Mouse (Mus musculus) right cerebral cortex, postnatal 4 days (tissue): ENCODE measurements at regions not wholly inside any gene's neighbourhood (a gene's known extent, or its start where the extent isn't known, plus 50 kb on each side); places are given as distances from the start of the nearest gene placed in this dataset.

Source experiments
- DNase-seq: peaks from one replicate; pipeline ENCODE4 v3.0.0-alpha.2; 2022

DNA sequence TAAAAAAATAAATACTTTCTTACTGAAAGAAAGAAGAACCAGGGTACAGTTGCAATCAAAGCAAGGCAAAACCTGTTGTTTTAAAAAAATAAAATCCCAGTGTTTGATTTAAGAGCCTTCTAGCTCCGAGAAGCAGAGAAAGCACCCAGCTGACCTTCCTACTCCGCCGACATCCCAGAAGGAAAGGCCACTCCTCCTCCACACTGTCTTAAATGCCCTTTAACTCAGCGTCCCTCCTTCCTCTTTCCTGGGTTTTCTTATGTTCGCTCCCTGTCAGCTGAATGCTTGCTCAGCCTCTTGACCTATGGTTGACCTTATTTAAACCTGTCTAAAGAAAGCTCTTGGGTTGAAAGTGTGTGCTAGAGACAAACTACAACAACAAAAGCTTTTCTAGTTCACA lies 79.1 kb downstream of the Sptssa start:
- no peak for DNase-seq

DNA sequence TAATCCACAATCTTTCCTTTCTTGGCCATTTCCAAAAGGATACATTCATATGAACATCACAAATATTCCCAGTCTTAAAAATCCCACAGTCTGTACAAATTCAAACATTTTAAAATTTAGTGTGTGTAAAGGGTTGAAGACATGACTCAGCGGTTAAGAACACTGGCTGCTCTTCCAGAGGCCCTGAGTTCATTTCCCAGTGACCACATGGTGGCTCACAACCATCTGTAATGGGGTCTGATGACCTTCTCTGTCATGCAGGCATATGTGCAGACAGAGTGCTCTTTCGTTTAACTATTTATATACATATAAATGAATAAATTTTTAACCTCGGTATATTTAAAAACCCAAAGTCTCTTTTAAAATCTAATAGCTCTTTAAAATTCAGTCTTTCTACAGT lies 79.6 kb downstream of the Sptssa start:
- no peak for DNase-seq

DNA sequence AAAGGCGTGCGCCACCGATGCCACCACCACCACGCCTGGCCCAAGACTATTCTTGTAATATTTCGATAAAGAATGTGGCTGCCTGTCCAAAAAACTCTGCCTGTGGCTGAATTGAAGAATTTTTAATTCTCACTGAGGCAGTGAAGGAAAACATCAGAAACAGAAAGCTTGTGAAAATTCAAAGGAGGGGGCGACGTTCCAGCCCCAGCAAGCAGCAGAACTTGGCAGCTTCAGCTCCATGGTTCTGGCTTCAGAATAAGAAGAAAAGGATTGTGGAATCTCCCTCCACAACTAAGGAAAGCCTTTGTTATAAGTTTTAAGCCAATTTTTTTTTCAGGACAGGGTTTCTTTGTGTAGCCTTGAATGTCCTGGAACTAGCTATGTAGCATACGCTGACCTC lies 83.5 kb downstream of the Sptssa start:
- no peak for DNase-seq

DNA sequence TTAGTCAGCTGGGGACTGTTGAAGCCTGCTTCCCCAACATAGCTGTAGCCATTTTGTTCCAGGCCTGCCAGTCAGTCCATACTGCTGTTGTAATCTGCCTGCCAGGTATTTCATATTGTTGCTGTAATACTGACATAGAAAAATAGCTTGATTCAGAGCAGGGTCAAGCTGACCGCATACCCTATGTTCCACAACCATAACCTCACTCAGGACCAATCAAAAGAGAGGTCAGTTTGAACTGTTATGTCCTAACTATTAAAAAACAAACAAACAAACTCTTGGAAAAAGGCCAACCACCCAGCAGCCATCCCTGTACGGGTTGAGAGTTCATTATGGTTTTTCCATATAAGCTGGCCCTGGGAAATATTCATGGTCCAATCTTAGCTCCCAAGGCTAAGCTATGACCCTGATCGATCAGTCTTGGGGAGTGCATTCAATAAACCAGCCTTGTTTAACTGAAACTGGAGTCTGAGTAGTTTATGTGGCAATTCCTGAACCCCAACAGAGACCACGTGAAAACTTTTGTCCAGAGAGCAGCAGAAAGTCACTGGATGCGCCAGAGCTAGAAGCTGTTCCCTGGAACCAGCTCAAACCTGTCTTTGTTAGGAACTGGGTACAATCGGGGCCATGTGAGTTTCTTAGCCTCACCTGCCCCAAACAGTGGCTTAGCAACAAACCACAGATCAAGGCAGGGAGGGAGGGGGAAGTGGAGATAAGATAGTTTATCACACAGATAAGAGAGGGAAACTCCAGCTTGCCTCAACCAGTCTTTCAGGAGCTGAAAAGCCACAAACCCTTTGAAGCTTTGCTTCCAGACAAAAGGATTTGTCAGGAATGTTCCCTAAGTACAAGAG lies 88.1 kb downstream of the Sptssa start:
- no peak for DNase-seq

DNA sequence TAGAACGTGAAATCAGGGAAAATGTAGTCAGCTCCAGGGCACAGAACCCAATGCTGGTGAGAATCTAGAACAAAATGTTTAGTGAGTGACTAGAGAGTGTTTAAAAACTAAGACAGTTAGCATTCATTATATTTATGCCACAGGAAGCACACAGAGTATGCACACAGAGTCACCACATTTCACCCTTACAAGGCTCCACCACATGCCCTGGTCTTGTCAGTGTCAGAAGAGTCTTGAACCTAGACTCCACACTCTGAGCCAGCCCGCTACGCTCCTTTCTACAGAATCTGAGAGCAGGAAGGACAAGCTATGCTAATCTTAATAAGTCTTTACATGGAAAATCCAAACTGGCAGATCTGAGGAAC lies 89.0 kb downstream of the Sptssa start:
- DNase-seq = no peak

DNA sequence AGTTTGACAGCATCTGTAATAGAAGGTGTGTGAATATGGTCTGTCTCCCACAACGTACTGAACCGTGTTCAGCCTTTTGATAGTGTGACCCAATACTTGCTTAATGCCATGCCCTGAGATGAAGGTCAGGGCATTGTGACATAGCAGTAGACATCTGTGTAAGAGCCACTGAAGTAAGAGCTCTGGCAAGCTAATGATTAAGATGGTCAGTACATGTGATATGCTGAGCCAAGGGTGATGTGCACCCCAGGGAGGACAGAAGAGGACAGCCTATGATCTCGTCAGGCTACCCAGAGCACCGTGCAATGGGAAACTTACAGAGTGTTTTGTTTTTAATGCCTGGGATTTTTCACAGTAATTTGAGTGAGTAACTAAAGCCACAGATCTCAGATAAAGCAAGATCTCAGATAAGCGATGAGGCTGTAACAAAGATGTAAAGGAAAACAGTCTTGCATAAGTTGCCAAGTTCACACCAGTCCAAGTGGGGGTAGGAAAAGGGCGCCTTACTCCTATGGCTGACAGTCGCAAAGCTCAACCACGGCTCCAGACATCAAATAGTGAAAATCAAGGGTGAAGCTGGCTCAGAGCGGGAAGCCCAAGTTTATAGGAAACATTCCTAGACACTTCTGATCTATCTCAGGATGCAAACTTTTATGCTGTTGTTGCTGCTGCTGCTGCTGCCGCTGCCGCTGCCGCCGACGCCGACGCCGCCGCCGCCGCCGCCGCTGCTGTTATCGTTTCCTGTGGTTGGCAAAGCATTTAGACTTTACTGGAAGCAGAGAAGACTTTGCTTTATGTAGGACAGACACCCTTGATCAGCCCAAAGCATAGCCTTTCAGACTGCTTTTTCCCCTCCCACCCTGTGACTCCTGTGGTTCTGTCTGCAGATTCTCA lies 89.6 kb downstream of the Sptssa start:
- DNase-seq = no peak

DNA sequence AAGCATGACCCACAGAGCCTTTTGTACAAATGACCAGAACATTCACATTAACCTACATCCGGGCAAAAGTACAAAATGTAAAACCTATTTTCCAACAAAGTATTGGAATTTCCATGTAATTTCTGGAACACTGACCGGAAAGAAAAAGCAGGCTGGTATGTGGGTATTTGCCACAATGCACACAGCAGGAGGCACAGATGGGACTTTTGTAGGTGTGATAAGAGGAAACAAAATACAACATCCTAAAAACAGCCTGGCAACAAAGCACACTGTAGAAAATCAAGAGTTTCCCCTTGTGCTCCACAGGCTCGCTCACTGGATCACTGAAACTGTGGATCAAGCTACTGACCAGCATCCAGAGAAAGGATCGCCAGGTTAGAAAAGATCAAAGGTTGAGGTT lies 94.4 kb downstream of the Sptssa start:
- DNase-seq = no peak

DNA sequence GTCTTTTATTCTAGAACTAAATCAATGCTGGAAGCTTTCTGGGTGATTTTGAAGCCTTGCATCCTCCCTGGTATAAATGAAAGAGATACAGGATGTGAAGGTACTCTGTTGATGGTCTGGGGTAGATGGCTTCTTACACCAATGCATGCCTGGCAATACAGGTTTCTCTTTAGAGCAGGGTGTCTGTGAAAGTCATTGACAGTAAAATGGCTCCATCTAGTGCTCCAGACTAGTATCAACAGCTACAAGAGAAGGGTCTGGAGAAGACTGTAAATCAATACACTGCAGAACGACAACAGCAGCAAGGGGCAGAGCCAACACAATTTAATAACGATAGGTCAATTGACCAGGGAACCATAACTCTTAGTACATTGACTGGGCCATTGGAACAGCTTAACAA lies 98.3 kb downstream of the Sptssa start:
- DNase-seq = no peak

DNA sequence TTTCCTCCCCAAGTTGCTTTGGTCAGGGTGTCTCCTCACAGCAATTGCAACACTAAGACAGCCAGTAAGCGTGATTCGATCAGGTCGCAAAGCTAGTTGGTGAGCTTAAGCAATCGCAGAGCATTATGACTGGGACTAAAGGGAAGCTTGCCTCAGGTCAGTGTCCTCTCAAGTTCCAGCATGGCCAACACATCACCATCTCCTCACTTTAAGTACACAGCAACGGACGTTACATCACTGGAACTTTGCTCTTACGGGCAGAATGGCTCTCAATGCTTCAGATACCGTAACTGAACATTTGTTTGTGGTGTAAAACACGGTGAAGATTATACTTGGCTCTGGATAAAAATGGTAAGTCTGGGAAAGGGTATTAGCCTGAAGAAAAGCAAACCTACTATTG lies 106.7 kb downstream of the Sptssa start:
- DNase-seq = no peak

DNA sequence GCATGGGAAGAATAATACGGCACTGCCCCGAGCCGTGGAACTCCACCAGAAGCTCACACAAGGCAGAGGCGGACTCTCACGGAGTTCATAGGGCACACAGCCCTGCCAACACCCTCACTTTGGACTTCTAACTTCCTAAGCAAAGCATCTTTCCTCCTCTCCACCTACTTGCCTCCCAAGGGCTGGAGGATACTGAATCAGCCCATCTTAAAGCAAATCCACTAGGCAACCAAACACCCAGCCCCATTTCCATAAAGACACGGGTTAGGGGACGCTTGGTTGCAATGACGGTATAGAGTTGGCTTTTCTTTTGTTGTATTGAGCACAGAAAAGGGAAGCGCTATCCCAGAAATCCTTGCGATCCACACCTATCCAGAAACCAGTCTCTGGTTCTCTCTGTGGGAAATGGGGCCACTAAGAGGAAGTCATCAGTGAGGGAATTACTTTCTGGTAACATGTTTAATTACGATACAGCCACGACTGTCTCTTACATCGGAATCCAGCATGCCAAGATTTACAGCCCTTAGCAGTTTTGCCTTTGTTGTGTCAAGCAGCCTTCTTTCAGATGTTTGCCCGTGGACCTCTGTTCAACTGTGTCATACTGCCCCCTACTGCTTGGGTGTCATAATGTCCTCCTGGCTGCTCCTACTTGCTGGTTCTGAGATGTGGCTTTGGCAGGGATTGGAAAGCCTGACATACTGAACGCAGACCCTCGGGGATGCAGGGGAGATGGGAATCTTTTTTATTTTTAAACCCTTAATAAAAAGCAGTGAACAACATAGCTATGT lies 110.4 kb downstream of the Sptssa start:
- peak; percentile 67 for DNase-seq

DNA sequence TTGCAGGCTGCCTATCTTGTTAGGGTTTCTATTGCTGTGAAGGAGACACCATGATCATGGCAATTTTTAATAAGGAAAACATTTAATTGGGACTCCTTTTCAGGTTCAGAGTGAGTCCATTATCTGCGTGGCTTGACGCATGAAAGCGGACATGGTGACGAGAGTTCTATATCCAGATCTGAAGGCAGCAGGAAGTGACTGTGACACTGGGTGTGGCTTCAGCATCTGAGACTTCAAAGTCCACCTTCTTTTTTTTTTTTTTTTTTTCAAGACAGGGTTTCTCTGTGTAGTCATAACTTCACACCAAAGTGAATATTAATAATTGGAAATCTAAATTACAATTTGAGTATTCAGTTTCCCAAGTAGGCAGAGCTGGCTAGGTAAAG lies 118.1 kb downstream of the Sptssa start:
- DNase-seq = no peak

DNA sequence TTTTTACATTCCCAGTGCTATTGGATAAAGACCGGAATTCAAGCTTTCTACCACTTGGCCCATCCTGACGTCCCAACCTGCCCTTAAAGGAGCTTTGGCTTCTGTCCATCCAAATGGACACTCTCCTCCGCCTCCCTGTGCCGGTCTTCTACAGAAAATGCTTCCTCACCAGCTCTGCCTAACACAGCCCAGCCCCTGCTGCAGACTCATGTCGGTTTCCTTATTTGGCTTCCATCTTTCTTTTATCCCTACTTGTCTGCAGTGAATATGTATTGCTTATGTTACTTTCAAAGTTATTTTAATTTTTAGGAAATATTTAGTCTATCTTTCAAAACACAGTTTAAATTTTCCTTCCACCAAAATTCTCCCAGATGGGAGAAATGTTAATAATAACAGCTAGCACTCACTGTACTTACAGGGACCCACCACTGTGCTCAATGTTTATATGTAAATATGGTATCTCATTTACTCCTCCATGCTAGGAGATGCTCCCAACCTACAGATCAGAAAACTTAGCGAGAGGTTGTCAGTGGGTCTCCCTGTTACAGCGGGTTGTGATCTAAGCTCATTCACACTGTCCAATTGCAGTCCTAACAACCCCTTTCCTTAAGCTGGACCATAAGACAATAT lies 118.6 kb downstream of the Sptssa start:
- DNase-seq = no peak

DNA sequence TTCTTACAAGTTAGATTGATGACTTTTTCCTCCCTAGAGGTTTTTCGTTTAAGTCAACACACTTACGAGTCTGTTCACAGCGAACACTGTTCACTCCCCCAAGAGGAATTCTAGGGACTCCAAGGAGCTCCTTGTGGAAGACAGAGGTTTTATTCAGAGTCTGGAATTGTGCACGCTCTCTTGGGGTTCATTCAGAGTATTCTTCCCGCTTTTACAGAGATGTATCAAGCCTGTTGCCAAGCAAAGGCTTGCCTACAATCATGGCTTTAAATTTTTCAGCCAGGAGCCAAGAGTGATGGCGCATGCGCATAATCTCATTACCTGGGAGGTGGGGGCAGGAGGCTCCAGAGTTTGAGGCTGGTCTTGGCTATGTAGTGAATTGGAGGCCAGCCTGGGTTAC lies 119.4 kb downstream of the Sptssa start:
- DNase-seq = no peak

DNA sequence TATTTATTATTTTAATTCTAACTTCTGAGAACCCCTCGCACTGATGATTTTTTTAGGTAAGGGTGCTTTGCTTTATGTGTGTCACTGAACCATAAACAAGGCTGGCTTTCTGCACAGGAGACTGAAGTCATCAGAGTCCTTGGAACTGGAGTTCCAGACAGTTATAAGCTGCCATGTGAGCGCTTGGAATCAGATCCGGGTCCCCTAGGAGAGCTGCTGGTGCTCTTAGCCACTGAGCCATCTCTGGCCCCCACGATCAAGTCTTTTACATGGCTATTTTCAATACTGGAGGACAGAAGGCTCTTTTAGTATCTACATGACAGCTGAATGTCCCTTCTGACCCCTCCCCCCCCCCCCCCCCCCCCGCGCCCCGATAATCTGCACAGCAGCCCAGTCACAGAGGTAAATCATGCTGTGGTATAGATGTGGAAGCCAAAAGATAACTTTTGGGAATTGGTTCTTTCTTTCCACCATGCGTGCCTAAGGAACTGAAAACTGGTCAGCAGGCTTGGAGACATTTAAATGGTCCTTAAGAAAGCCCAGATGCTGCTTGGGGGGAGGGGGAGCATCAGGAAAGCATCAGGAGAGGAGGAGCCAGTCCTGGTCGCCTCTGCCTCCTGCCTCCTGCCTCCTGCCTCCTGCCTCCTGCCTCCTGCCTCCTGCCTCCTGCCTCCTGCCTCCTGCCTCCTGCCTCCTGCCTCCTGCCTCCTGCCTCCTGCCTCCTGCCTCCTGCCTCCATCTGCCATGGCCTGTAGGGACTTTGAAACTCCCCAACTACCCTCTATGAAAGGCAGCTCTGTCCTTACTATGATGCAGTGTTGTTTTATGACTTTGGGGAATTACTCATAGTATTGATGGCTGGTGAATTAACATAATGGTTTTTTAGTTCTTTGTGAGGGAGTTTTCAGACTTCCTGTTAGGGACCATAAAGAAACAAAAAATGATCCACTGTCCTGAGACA lies 120.5 kb downstream of the Sptssa start:
- no peak for DNase-seq

DNA sequence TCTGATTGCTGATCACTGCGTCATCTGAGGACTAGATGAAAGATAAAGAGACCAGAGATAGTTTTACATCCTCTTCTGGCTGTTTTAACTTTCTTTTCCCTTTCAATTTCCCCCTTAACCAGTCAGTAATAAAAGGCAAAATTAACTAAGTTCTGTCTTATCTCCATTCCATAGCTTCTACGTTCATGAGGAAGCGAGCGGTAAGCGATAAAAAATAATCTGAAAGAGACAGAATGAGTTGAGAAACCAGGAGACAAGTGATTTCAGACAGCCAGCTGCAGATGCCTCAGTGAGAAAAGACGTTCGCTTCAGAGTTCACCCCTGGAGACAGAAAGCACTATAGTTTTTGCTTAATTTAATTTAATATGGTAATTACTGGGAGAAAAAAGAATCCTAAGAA lies 121.5 kb downstream of the Sptssa start:
- DNase-seq = no peak

DNA sequence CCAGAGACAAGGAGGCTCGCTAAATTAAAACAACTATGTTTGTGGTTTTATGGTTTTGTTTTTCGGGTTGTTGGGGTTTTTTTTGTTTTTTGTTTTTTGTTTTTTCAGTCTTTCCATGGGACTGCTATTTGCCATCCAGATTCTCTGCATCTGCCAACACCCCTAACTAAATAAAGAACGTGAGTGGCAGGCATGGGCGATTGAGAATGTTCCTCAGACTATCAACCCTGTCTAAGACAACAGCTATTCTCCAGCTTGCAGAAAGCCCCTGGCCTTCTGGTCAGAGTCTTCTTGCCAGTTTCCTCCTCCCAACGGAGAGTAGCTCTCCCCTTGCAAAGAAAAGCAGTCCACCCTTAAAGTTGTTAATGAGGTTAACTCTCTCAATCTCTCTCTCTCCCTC lies 123.2 kb downstream of the Sptssa start:
- no peak for DNase-seq

DNA sequence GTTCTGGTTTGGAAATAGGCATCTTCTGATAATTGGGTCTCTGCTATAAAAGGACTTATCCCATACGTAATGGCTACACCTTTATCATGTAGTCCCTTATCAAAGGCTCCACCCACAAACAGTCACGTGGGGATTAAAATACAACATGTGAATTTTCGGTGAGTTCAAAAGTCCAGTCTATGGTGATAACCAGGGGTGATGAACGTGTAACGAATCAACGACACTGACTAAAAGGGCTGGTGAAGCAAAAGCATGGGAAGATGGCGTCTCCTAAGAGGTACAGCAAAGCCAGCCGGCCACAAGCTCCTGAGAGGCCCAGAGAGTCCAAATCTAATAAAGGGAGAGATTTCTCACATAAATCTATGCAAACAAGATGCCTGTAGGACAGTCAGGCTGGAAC lies 124.3 kb downstream of the Sptssa start:
- no peak for DNase-seq

DNA sequence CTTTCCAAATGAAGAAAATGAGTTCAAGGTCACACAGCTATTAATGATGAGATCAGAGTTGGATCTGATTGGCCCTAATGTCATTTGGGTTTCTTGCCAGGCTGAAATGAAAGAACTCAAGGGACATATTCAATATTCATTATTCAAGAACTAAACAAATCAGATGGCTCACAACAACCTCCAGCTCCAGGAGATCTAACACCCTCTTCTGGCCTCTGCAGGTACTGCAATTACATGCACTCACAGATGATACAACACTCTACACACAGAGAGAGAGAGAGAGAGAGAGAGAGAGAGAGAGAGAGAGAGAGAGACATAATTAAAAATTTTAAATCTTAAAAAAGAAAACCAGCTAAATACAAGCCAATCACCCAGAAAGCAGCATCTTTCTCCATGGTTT lies 128.3 kb downstream of the Sptssa start:
- DNase-seq = peak; percentile 10

DNA sequence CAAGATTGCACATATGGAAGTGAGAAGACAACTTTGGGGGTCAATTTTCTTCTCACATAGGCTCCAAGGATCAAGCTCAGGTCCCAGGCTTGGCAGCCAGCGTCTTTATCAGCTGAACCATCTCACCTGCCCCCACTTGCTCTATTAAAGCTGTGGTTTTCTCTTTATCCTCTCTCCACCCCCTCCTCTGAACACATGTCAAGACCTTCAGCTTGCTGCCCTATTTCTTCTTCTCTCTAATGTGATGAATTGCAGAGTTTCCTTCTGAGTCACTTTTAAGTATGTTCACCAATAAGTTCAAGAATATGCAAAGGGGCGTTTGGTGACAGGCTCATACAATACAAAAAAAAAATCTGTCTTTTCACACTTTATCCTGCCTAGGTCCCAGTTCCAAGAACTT lies 128.8 kb downstream of the Sptssa start:
- DNase-seq = no peak

DNA sequence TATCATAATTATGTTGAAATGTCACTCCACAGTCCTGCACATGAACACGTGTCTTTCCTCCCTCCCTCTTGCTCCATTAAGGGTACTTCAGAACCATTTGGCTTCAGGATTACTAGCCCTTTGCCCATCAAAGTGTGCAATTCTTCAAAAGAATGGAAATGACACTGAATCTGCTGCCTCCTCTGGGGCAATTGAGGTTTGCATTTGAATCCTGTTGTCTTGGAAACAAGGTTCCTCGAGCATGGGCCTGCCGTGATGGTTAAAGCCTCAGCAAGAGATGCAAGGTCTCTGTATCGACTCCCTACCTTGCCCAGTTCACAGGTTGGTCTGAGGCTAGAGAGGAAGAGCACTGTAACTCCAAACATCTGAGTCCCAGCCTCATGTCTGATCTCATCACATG lies 136.0 kb downstream of the Sptssa start:
- no peak for DNase-seq

DNA sequence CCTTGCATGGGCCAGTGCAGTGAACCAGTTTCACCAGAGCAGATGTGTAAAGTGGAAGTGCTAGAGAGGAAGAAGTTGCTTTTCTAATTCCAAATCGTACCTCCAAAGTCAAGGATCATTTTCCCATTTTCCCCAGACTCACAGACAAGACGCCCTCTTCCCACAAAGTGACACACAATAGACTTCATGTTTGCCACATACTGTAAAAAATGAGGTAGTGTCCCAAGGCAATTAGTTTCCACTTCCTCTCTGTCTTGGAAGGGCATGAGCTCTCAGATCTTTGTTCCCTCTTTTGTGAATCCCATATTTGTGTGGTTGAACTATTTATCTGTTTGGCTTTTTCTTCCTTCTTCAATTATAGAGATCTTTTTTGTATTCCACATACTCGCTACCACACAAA lies 137.0 kb downstream of the Sptssa start:
- DNase-seq = no peak

DNA sequence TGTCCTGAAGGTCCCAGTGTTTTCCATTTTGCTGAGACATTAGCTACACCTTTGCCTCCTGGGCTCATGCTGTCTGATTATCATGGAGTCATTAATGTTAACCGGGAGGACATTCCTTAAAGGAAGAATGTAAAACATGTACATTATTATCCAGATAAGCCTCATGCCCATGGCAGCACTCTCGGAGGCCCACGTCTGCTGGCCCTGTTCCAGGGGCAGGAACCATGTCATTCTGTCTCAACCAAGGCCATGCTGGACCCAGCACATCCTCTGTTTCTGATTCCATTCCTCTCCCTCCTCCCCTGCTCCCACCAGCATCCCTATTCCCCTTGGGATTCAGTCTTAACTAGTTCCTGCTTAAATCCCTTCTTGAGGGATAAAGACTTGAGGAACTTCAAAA lies 139.1 kb downstream of the Sptssa start:
- no peak for DNase-seq
